Comparison of ENCODE assay signal across 27 mouse cellular contexts in genomic region chr2:81885438-81885837, GRCm38 (mm10).
DNase-seq lines count a peak whose midpoint lies in the region; TF ChIP-seq lines count a peak whose summit lies in the region.
"Had no signal": no experiment of that assay in that cellular context is flagged by ENCODE, and none has a peak within 500 bp of the region (broad histone marks: within the 10 kb centered on the region; RNA-seq: fewer than 3 reads in every experiment).

No protein-coding gene starts in this region.

- H3K27me3 ChIP-seq in midbrain, embryonic 10.5 days (ENCODE audit: low read depth, poor library complexity, severe bottlenecking): no peaks in the 10 kb centered on the region
- H3K27me3 ChIP-seq: embryonic facial prominence, embryonic 15.5 days; forebrain, embryonic 12.5 days; hindbrain, embryonic 15.5 days; limb, embryonic 13.5 days; midbrain, embryonic 12.5 days; stomach, embryonic 15.5 days had no signal

- H3K27ac ChIP-seq in midbrain, embryonic 10.5 days (replicated peaks): no peak overlapping the region
- H3K27ac ChIP-seq: embryonic facial prominence, embryonic 10.5 days; embryonic facial prominence, embryonic 15.5 days; forebrain, embryonic 12.5 days; heart, adult 2 months; hindbrain, embryonic 15.5 days; layer of hippocampus, adult 2 months; left cerebral cortex, adult 2 months; limb, embryonic 13.5 days; midbrain, embryonic 12.5 days; stomach, embryonic 15.5 days had no signal

- no peaks in the 10 kb centered on the region for H3K4me1 ChIP-seq in midbrain, embryonic 10.5 days
- H3K4me1 ChIP-seq: embryonic facial prominence, embryonic 10.5 days; embryonic facial prominence, embryonic 15.5 days; forebrain, embryonic 12.5 days; hindbrain, embryonic 15.5 days; limb, embryonic 13.5 days; midbrain, embryonic 12.5 days; stomach, embryonic 15.5 days had no signal

- no peaks in the 10 kb centered on the region for H3K36me3 ChIP-seq in midbrain, embryonic 10.5 days
- H3K36me3 ChIP-seq: embryonic facial prominence, embryonic 10.5 days; embryonic facial prominence, embryonic 15.5 days; forebrain, embryonic 12.5 days; hindbrain, embryonic 15.5 days; limb, embryonic 13.5 days; midbrain, embryonic 12.5 days; stomach, embryonic 15.5 days had no signal

- no peak for TF ChIP-seq POLR2A in brain, embryonic 14.5 days (IDR thresholded peaks at IDR 0.05; ENCODE audit: borderline replicate concordance, extremely low read depth, insufficient read depth, insufficient read length, poor library complexity, severe bottlenecking)

- TF ChIP-seq CTCF in brain, embryonic 14.5 days (IDR thresholded peaks at IDR 0.05; ENCODE audit: borderline replicate concordance, extremely low read depth, insufficient read depth, insufficient read length): no peak

- H3K4me3 ChIP-seq in midbrain, embryonic 10.5 days: no peak overlapping the region
- H3K4me3 ChIP-seq: embryonic facial prominence, embryonic 10.5 days; embryonic facial prominence, embryonic 15.5 days; forebrain, embryonic 12.5 days; heart, adult 2 months; hindbrain, embryonic 15.5 days; layer of hippocampus, adult 2 months; left cerebral cortex, adult 2 months; limb, embryonic 13.5 days; midbrain, embryonic 12.5 days; stomach, embryonic 15.5 days had no signal

- peak; percentile 29 to 39 for DNase-seq in cerebellum, postnatal 10 days
- no peak for DNase-seq in cerebellum, postnatal 25 days
- DNase-seq in heart, adult 9 months (ENCODE audit: low spot score in 2 of 2): peak; percentile 4 to 23
- no peak for DNase-seq in heart, postnatal 25 days (ENCODE audit: low spot score)
- DNase-seq in A20 (ENCODE audit: low read depth, low spot score): peak; percentile 81
- peak; percentile 46 for DNase-seq in brain, embryonic 14.5 days (ENCODE audit: low read depth)
- DNase-seq in midbrain, embryonic 10.5 days (ENCODE audit: low spot score): no peak
- DNase-seq in right cerebral cortex, postnatal 36 days (ENCODE audit: low spot score in 2 of 2): no peak
- DNase-seq: adrenal gland, postnatal 36 days; cerebellum, adult 11 months; cerebellum, adult 9-11 months; gastrocnemius, postnatal 14 days; kidney, adult 2 months; kidney, postnatal 36 days; liver, postnatal 0 days; lung, postnatal 36 days; thymus, postnatal 14 days had no signal

- 83% methylated on average over 1 of the region's 1 CpGs for WGBS in midbrain, embryonic 10.5 days

- intact Hi-C loops in heart, postnatal 25 days (cut with DNase I): no loop called here

- H3K9me3 ChIP-seq in midbrain, embryonic 10.5 days (replicated peaks): no peaks in the 10 kb centered on the region
- H3K9me3 ChIP-seq: embryonic facial prominence, embryonic 10.5 days; embryonic facial prominence, embryonic 15.5 days; forebrain, embryonic 12.5 days; hindbrain, embryonic 15.5 days; limb, embryonic 13.5 days; midbrain, embryonic 12.5 days; stomach, embryonic 15.5 days had no signal

Comparison
In these comparisons a context has a peak if more than half of its experiments do, and no peak if none do; other contexts are left out.
1. DNase-seq: peak in cerebellum, postnatal 10 days (2 of 2), heart, adult 9 months (2 of 2), A20 (single experiment) and brain, embryonic 14.5 days (single experiment); none in cerebellum, postnatal 25 days (0 of 2), heart, postnatal 25 days (single experiment), midbrain, embryonic 10.5 days (single experiment) and right cerebral cortex, postnatal 36 days (0 of 2).